Mouse (Mus musculus): Measurements from ENCODE around the gene Vmn2r40.
"Not testable (repeated sequence)": the region's sequence is repeated elsewhere in the genome, so short reads cannot be mapped to it uniquely, and the experiment has no call there.

The Vmn2r40 gene

DNA sequence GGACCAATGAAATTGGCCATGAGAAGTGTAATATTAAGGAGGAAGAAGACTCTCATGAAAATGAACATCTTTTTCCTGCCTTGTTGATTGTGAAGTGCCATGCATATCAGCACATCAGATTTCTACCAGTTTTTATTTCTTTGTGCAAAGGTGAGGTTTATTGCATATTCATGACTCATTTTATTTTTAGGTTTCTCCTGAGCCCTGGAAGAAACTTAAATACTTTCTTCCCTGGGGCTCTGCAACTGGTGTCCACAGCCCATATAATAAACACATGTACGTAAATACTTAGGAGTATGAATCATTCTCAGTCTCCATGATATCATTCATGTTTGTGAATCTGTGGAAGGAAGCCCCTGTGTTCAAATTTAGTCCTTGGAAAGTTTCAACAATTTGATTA lies at the start of gene Vmn2r40:
Gene Vmn2r40, minus strand, starts transcription at position 101 of the 400 bp plus-strand sequence.
- not testable (repeated sequence) for DNase-seq (ENCODE audit: inconsistent ontology term)
